Mouse (Mus musculus) liver, embryonic 16.5 days (tissue): Measurements from ENCODE around the gene Epo. TPM values are rescaled to one million over a fixed set of nuclear protein-coding genes. Genes with fewer than 3 reads are reported as not detected.

ENCODE experiments used
- ATAC-seq: fragments of 200-750 bp; cut with Nextera tagmentation; 2 replicates; pipeline ENCODE4 v1.8.0; 2017; ENCODE audit warnings: low read depth, mild to moderate bottlenecking, moderate number of reproducible peaks, moderate library complexity
- H3K27ac ChIP-seq: fragments of 300-500 bp; sonication (generic); 2 replicates; pipeline ENCODE4 v1.5.1; 2014; ENCODE audit warnings: mild to moderate bottlenecking, low read length
- H3K27me3 ChIP-seq: fragments of 300-500 bp; sonication (generic); 2 replicates; pipeline ENCODE4 v1.6.1; 2014; ENCODE audit warnings: low read depth, low read length, mixed read lengths; ENCODE audit not compliant: control insufficient read depth, insufficient read depth
- H3K36me3 ChIP-seq: fragments of 300-500 bp; sonication (generic); 2 replicates; pipeline ENCODE4 v1.6.1; 2014; ENCODE audit warnings: mild to moderate bottlenecking; ENCODE audit not compliant: control insufficient read depth, insufficient read depth
- H3K4me1 ChIP-seq: fragments of 300-500 bp; sonication (generic); 2 replicates; pipeline ENCODE4 v1.6.1; 2014; ENCODE audit warnings: low read depth, low read length, mixed read lengths; ENCODE audit not compliant: control insufficient read depth
- H3K4me2 ChIP-seq: fragments of 300-500 bp; sonication (generic); 2 replicates; pipeline ENCODE4 v1.6.1; 2014; ENCODE audit warnings: low read depth, low read length, mixed read lengths
- H3K4me3 ChIP-seq: fragments of 300-500 bp; sonication (generic); 2 replicates; pipeline ENCODE4 v1.5.1; 2014; ENCODE audit warnings: low read depth, mild to moderate bottlenecking, low read length
- H3K9ac ChIP-seq: fragments of 300-500 bp; sonication (generic); 2 replicates; pipeline ENCODE4 v1.6.1; 2014; ENCODE audit warnings: low read depth, low read length
- H3K9me3 ChIP-seq: fragments of 300-500 bp; sonication (generic); replicated peaks from 2 replicates; pipeline ENCODE4 v1.6.1; 2016; ENCODE audit warnings: low read length; ENCODE audit not compliant: control insufficient read depth
- WGBS: fragments of 180-500 bp; shearing (Covaris S2); extraction: QIAGEN DNeasy Blood & Tissue Kit; methylation state at CpG from one replicate; pipeline ENCODE4 v1.1.7; 2014; ENCODE audit not compliant: insufficient replicate concordance; 5-methylcytosine and 5-hydroxymethylcytosine counted together
- polyA plus RNA-seq: library from polyadenylated mRNA; unstranded; fragments of >200 nt; fragmentation: Nextera tagmentation; extraction: Ambion mirVana; gene quantifications from 2 replicates; pipeline ENCODE4 v1.2.1, GENCODE M21; 2015

Gene Epo
- polyA plus RNA-seq, 1 experiment from 2014 or later, result 0.81 TPM

DNA sequence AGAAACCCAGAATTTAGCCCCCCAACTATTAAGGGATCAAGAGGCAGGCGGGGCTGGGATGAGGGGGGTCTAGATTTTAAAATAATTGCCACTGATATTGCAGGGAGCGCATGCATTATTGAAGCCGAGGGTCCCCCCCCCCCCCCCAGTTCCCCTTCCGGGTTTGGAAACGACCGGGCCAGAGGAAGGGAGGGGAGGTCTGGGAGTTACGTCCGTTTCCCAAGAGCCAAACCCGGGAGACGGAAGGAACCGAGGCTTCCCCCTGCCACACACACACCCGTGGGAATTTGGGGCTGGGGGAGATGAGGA lies 280 bp downstream of the Epo start:
- WGBS, result under 1% methylated on average over 12 of the region's 12 CpGs
- peak overlapping the region; percentile 71 for H3K4me3 ChIP-seq
- no peaks in the 10 kb centered on the region for H3K9me3 ChIP-seq
- peak; percentile 20 for ATAC-seq
- no peaks in the 10 kb centered on the region for H3K27me3 ChIP-seq
- peaks cover 24% of the 10 kb centered on the region for H3K36me3 ChIP-seq
- peak overlapping the region; percentile 89 for H3K27ac ChIP-seq
- H3K4me1 ChIP-seq, result peaks cover 27% of the 10 kb centered on the region
- H3K4me2 ChIP-seq, result peak overlapping the region; percentile 93
- peak overlapping the region; percentile 92 for H3K9ac ChIP-seq

DNA sequence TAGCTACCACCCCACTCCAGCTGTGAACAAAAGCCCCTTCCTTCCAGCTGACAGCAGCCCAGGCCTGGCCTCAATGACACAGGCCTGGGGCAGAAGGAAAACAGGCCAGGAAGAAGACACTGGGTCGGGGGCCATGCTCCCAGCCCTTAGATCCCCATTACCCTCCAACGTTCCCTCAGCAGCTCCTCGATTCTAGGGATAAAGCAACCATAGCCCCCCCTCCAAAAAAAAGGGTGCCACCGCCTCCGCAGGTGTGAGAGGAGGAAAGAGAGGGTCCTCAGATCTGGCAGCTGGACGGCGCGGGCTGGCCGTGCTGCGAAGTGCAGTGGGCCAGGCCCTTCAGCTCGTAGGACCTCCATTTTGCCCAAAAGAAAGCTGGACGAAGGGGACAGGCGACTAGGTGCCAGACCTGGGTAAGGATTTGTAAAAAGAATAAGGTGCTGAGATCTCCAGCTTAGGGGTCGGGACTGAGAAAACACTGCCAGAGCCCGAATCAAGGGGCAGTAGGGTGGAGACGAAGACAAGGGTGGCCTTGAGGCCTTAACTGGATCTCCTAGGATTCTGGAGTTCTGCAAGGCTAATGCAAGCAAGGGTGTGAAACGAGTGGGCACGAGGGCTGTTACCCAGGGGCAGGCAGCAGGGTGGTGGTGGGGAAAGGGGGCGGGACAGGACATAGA lies 773 bp downstream of the Epo start:
- Histone ChIP-seq H3K4me2 (peak overlapping the region; percentile 93), H3K27me3 (no peaks in the 10 kb centered on the region), H3K9me3 (no peaks in the 10 kb centered on the region), H3K9ac (peak overlapping the region; percentile 92), H3K36me3 (peaks cover 29% of the 10 kb centered on the region), H3K4me3 (peak overlapping the region; percentile 71), H3K27ac (peak overlapping the region; percentile 89), H3K4me1 (peaks cover 27% of the 10 kb centered on the region)
- WGBS, result under 1% methylated on average over 19 of the region's 19 CpGs
- ATAC-seq, result no peak

GRCm38 (mm10) chr5:137531414-137532130 lies 1.5 kb downstream of the Epo start:
- under 1% methylated on average over 50 of the region's 51 CpGs for WGBS
- no peaks in the 10 kb centered on the region for H3K27me3 ChIP-seq
- peak overlapping the region; percentile 92 for H3K9ac ChIP-seq
- H3K27ac ChIP-seq, result peak overlapping the region; percentile 89
- H3K4me1 ChIP-seq, result peaks cover 28% of the 10 kb centered on the region
- peak overlapping the region; percentile 71 for H3K4me3 ChIP-seq
- H3K36me3 ChIP-seq, result peaks cover 31% of the 10 kb centered on the region
- H3K9me3 ChIP-seq, result no peaks in the 10 kb centered on the region
- peak overlapping the region; percentile 93 for H3K4me2 ChIP-seq
- ATAC-seq, result peak; percentile 9; the same call in 1 of the 2 replicates

DNA sequence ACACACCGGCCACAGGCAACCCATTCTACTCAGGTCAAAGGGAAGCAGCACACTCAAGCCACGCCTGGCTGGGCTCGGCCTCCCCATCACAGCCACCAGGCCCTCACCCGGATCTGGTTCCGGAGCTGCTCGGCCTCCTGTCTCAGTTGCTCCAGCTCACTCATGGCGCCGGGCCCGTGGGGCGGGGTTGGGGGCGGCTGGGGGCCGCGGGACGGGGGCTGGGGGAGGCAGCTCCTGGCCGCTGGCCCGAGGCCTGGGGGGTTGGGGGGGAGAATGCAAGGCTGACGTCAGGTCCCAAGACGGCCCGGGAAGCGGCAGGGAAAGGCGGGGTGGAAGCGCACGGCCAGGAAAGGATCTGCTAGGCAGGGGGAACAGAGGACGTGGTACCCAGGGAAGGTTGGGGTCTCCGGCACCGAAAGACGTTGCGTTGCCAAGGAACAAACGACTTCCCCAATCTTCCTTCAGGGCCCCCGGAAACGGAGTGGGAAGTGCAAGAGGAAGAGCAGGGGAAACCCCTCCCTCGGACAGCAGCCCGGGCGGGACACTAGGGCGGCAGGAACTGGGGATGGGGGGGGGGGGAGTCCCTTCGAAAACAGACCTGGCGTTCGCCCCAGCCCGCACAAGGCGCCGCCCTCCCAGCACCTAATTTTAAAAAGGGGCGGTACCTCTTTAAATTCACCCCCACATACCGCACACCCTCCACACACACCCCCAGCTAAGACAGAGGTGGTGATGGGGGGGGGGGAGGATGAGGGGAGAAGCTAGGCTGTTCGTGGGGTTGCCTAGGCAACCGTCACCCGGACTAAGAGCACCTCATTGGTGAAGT lies 2.2 kb downstream of the Epo start:
- no peaks in the 10 kb centered on the region for H3K9me3 ChIP-seq
- H3K27ac ChIP-seq, result peak overlapping the region; percentile 89
- peaks cover 35% of the 10 kb centered on the region for H3K4me1 ChIP-seq
- peak overlapping the region; percentile 71 for H3K4me3 ChIP-seq
- peak; percentile 4 for ATAC-seq
- peaks cover 31% of the 10 kb centered on the region for H3K36me3 ChIP-seq
- H3K27me3 ChIP-seq, result no peaks in the 10 kb centered on the region
- H3K9ac ChIP-seq, result peak overlapping the region; percentile 92
- WGBS, result 6% methylated on average over 46 of the region's 46 CpGs
- H3K4me2 ChIP-seq, result peak overlapping the region; percentile 93

- peaks cover 35% of the 10 kb centered on the region for H3K4me1 ChIP-seq
Observed at GRCm38 (mm10) chr5:137530075-137530474, 3.0 kb downstream of the Epo start.

DNA sequence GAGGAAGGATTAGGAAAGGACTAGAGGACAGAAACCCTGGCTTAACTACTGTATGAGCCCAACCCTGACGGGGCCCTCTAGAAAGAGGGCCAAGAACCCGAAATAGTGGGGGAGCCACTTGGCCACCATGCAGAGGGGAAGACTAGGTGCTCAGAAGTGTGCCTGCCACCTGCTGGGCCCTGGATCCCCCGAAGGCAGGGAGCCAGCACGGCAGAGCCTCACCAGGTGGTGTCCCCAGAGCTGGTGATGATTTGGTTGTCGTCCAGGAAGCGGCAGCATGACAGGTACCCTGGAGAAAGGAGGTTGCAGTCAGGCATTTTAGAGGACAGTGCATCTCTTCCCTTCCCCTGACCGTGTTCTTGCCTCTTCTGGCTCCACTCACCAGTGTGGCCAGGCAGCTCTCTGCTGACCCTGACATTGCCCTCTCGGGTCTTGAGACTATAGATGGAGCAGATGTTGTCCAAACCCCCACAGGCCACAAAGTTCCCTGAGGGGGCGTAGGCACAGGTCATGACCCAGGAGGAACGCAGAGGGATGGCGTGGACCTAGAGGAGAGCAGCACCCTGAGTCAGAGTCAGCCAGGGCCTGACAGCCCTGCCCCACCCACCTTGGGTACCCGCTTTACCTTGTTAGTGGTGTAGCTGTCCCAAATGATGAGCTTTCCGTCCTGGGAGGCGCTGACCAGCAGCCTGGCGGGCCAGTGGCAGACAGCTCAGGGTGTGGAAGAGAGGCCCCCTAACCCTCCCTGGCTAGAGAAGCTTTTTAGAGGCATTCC lies 3.6 kb downstream of the Epo start:
- H3K36me3 ChIP-seq, result peaks cover 39% of the 10 kb centered on the region
- H3K27me3 ChIP-seq, result no peaks in the 10 kb centered on the region
- no peak overlapping the region for H3K27ac ChIP-seq
- H3K9ac ChIP-seq, result no peak overlapping the region
- no peak overlapping the region for H3K4me2 ChIP-seq
- no peak overlapping the region for H3K4me3 ChIP-seq
- H3K4me1 ChIP-seq, result peaks cover 35% of the 10 kb centered on the region
- H3K9me3 ChIP-seq, result no peaks in the 10 kb centered on the region
- 78% methylated on average over 15 of the region's 15 CpGs for WGBS
- ATAC-seq, result no peak

More at GRCm38 (mm10) chr5:137530075-137530474, 3.0 kb downstream of the Epo start:
- no peak overlapping the region; the same call in 1 of the 2 replicates for H3K27ac ChIP-seq
- no peaks in the 10 kb centered on the region for H3K27me3 ChIP-seq
- no peaks in the 10 kb centered on the region for H3K9me3 ChIP-seq
- peak overlapping the region; percentile 93 for H3K4me2 ChIP-seq
- ATAC-seq, result no peak
- H3K36me3 ChIP-seq, result peaks cover 36% of the 10 kb centered on the region
- peak overlapping the region; percentile 92; the same call in 1 of the 2 replicates for H3K9ac ChIP-seq
- peak overlapping the region; percentile 71 for H3K4me3 ChIP-seq
- 83% methylated on average over 8 of the region's 8 CpGs for WGBS

GRCm38 (mm10) chr5:137528247-137528968 lies 4.6 kb downstream of the Epo start:
- Histone ChIP-seq H3K9me3 (no peaks in the 10 kb centered on the region), H3K4me3 (no peak overlapping the region), H3K9ac (no peak overlapping the region), H3K4me2 (no peak overlapping the region), H3K27ac (no peak overlapping the region), H3K36me3 (peaks cover 48% of the 10 kb centered on the region), H3K27me3 (no peaks in the 10 kb centered on the region), H3K4me1 (peaks cover 30% of the 10 kb centered on the region)
- no peak for ATAC-seq
- WGBS, result 76% methylated on average over 22 of the region's 22 CpGs

DNA sequence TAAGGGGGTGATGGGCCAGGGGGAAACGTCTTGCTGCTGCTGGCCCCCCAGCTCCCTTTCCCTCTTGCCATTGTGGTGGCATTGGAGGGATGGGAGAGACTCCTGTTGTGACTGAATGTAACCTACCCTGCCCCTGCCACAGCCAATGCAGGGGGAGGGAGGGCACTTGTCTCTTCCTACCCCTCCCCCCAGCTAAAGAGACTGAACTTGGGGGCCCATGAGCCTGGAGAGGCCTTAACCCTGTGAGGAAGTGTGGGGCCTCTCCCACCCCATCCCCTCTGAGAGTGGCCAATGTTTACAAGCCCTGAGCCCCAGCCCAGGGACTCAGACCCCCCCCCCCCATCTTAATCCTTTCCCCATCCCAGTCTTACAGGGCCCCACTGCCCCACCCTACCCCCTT lies 5.6 kb downstream of the Epo start:
- no peak for ATAC-seq
- Histone ChIP-seq H3K9me3 (no peaks in the 10 kb centered on the region), H3K27me3 (no peaks in the 10 kb centered on the region), H3K4me2 (no peak overlapping the region), H3K27ac (no peak overlapping the region), H3K4me1 (peaks cover 30% of the 10 kb centered on the region), H3K4me3 (no peak overlapping the region), H3K36me3 (peaks cover 58% of the 10 kb centered on the region), H3K9ac (no peak overlapping the region)
- WGBS, result 54% methylated on average over 1 of the region's 1 CpGs
